Mouse (Mus musculus) brain, embryonic 14.5 days (tissue): ENCODE data around the gene Btbd35f22. TPM values are rescaled to one million over a fixed set of nuclear protein-coding genes. Genes with fewer than 3 reads are reported as not detected.
"Not testable (repeated sequence)": the region's sequence is repeated elsewhere in the genome, so short reads cannot be mapped to it uniquely, and the experiment has no call there.

Experiments used
- DNase-seq: peaks from one replicate; pipeline ENCODE4 v3.0.0-alpha.2; 2011; ENCODE audit warnings: low read depth
- polyA plus RNA-seq: library from polyadenylated mRNA; depleted of rRNA; stranded (reverse); fragments of >200 nt; gene quantifications from 2 replicates; pipeline ENCODE4 v1.2.3, GENCODE M21; 2012; rRNA removed

Btbd35f22 gene
- not detected in 2 replicates for polyA plus RNA-seq

DNA sequence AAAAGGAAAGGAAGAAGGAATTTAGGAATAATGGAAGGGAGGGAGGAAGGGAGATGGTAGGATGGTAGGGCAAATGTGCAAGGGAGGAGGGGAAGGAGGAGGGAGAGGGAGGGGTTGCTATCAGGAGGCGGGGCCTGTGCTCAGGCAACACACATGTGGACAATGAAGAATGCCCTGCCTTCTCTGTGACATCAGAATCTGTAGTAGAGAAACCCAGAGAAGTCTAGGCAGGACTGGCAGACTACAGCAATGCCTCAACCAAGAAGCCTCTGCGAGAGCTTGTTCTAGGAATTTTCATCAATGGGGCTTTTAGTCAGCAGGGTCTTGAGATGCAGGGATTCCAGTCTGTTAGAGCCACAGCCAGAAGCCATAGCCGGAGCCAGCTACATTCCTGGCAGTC, at the start of gene Btbd35f22:
Gene Btbd35f22 (plus strand): TSS at position 301 of the 400 bp plus-strand sequence.
- not testable (repeated sequence) for DNase-seq

Other genes with a start within 250 kb of the Btbd35f22 start
- not detected in 2 replicates for gene Gm21637, start 85.8 kb upstream of the Btbd35f22 start, polyA plus RNA-seq
- gene Btbd35f2, start 230.6 kb downstream of the Btbd35f22 start, polyA plus RNA-seq = not detected in 2 replicates